ENCODE assay signal across 8 mouse cellular contexts in the genomic region with DNA sequence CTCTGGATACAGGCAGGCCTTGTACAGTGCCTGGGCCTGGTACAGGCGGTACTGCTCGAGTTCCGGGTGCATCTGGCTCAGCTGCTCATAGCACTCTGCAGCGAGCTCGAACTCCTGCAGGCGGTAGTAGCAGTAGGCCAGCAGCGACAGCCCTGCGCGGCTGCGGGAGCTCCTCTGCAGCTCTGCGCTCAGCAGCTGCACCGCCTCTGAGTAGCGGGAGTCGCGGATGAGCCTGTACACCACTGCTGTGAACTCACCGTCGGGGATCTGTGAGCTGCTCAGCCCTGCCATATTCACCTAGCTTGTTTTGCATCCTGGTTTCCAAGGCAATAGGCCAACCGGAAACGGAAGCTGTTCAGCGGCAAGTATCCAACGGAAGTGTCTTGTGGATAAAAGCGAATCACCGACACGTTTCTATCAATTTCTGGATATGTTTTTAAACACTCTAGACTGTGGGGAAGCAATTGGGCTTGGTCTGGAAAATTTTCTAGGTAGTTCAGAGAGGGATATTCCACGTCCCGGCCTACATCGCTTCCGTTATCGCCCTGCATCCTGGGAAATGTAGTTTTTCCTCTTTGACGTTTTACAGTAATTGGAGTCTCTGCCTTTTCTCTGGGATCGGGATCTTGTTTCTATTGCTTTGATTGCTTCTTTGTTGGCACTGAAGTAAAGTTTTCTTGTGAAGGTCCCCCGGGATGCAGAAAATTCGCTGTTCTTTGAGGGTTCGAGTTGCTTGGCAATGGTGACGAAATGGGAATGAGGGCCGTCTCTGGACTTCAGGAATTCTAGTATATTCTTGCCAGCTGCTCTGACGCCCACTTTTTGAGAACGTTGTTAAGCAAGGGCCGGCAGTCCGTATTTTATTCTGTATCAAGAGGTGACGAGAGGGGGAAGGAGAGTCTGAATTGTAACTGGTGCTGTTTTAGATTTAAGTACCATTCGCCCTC. TPM values are rescaled to one million over a fixed set of nuclear protein-coding genes. Genes with fewer than 3 reads are reported as not detected.
DNase-seq lines count a peak whose midpoint lies in the region; ATAC-seq lines count a peak whose summit lies in the region.

TSS of gene Ttc30b (minus strand) at position 469 of the 947 bp plus-strand sequence.

- intact Hi-C loops in left cerebral cortex, postnatal 14 days (cut with DNase I) = no loop called here

- no peaks in the 10 kb centered on the region for H3K27me3 ChIP-seq in intestine, embryonic 15.5 days (replicated peaks)

- H3K4me3 ChIP-seq in intestine, embryonic 15.5 days (replicated peaks) = peak within 1 kb of the TSS; percentile 50

- H3K27ac ChIP-seq in intestine, embryonic 15.5 days = peak within 1 kb of the TSS; percentile 75; the same call in 1 of the 2 replicates

- H3K9me3 ChIP-seq in intestine, embryonic 15.5 days = no peaks in the 10 kb centered on the region

- H3K4me1 ChIP-seq in intestine, embryonic 15.5 days (replicated peaks) = no peaks in the 10 kb centered on the region

- 4% methylated on average over 37 of the region's 42 CpGs for WGBS in intestine, embryonic 15.5 days

- peak within 1 kb of the TSS; percentile 59 for H3K4me2 ChIP-seq in intestine, embryonic 15.5 days (replicated peaks)

- DNase-seq in adrenal gland, adult 8-10 months = peak; percentile 66
- peak; percentile 83 for DNase-seq in embryo, embryonic 9.5 days (ENCODE audit: extremely low spot score)
- DNase-seq in gastrocnemius, postnatal 4 days (ENCODE audit: low spot score in 2 of 2) = peak; percentile 58 to 77
- peak; percentile 77 to 81 for DNase-seq in left cerebral cortex, postnatal 14 days (ENCODE audit: low spot score in 2 of 2)
- peak; percentile 64 for DNase-seq in right cerebral cortex, postnatal 14 days
- peak; percentile 72 to 73 for DNase-seq in urinary bladder, postnatal 36 days (ENCODE audit: low spot score in 2 of 2)

- H3K9ac ChIP-seq in intestine, embryonic 15.5 days = peak within 1 kb of the TSS; percentile 33

- ATAC-seq in intestine, embryonic 15.5 days = peak; percentile 94
- peak; percentile 95 for ATAC-seq in megakaryocyte-erythroid progenitor cell, adult 5-6 weeks (replicated peaks; ENCODE audit: low FRiP score, low TSS enrichment, poor library complexity, severe bottlenecking)

- H3K36me3 ChIP-seq in intestine, embryonic 15.5 days = no peaks in the 10 kb centered on the region

RNA-seq across cellular contexts. Expression of gene Ttc30b, which starts in this region (rescaled TPM):
- 10 to 100 TPM; 22.0 to 25.8 (median 22.5) TPM for total RNA-seq in adrenal gland, adult 8-10 months (2022)
- 1 to 10 TPM; 6.2 to 6.5 TPM for total RNA-seq in gastrocnemius, postnatal 4 days (2021)
- 6.8 and 8.5 TPM in 2 replicates for polyA plus RNA-seq in intestine, embryonic 15.5 days (2015; fragmentation: Nextera tagmentation; extraction: Ambion mirVana)
- total RNA-seq in left cerebral cortex, postnatal 14 days (2021) = 10 to 100 TPM; 10.1 to 11.5 TPM
- 0.15 and 0.54 TPM in 2 replicates for total RNA-seq in megakaryocyte-erythroid progenitor cell, adult 5-6 weeks (2014; fragmentation: Nextera tagmentation)
- 0.66 and 1.8 TPM in 2 replicates for total RNA-seq in megakaryocyte-erythroid progenitor cell, adult 5-6 weeks (2017)

Comparison
In these comparisons a context has a peak if more than half of its experiments do, and no peak if none do; other contexts are left out.
1. Peak in every context shown above with its lines: DNase-seq, ATAC-seq, H3K4me3 ChIP-seq and H3K27ac ChIP-seq.